Mouse (Mus musculus) liver, embryonic 12.5 days (tissue): ENCODE results near the gene Hs2st1. TPM values are rescaled to one million over a fixed set of nuclear protein-coding genes. Genes with fewer than 3 reads are reported as not detected.

Source experiments
- ATAC-seq: fragments of 200-750 bp; cut with Nextera tagmentation; 2 replicates; pipeline ENCODE4 v1.8.0; 2017; ENCODE audit warnings: moderate number of reproducible peaks, mild to moderate bottlenecking, moderate library complexity
- H3K27ac ChIP-seq: fragments of 300-500 bp; sonication (generic); 2 replicates; pipeline ENCODE4 v1.5.1; 2016; ENCODE audit warnings: mild to moderate bottlenecking
- H3K27me3 ChIP-seq: fragments of 300-500 bp; sonication (generic); replicated peaks from 2 replicates; pipeline ENCODE4 v1.6.1; 2016; ENCODE audit warnings: mild to moderate bottlenecking, moderate library complexity
- H3K36me3 ChIP-seq: fragments of 300-500 bp; sonication (generic); 2 replicates; pipeline ENCODE4 v1.6.1; 2016; ENCODE audit warnings: mild to moderate bottlenecking, moderate library complexity
- H3K4me1 ChIP-seq: fragments of 300-500 bp; sonication (generic); 2 replicates; pipeline ENCODE4 v1.6.1; 2016
- H3K4me2 ChIP-seq: fragments of 300-500 bp; sonication (generic); 2 replicates; pipeline ENCODE4 v1.6.1; 2016; ENCODE audit warnings: mild to moderate bottlenecking, moderate library complexity
- H3K4me3 ChIP-seq: fragments of 300-500 bp; sonication (generic); 2 replicates; pipeline ENCODE4 v1.5.1; 2016; ENCODE audit warnings: mild to moderate bottlenecking, moderate library complexity
- H3K9ac ChIP-seq: fragments of 300-500 bp; sonication (generic); 2 replicates; pipeline ENCODE4 v1.6.1; 2016; ENCODE audit warnings: mild to moderate bottlenecking, moderate library complexity
- H3K9me3 ChIP-seq: fragments of 300-500 bp; sonication (generic); replicated peaks from 2 replicates; pipeline ENCODE4 v1.6.1; 2016; ENCODE audit warnings: mild to moderate bottlenecking, moderate library complexity
- WGBS: fragments of 180-500 bp; shearing (Covaris S2); methylation state at CpG from one replicate; pipeline ENCODE4 v1.1.7; 2016; ENCODE audit not compliant: insufficient replicate concordance; 5-methylcytosine and 5-hydroxymethylcytosine counted together
- polyA plus RNA-seq: library from polyadenylated mRNA; unstranded; fragments of >200 nt; fragmentation: Nextera tagmentation; extraction: Ambion mirVana; gene quantifications from 2 replicates; pipeline ENCODE4 v1.2.1, GENCODE M21; 2016

The Hs2st1 gene
- 6.0 and 6.3 TPM in 2 replicates for polyA plus RNA-seq

GRCm38 (mm10) chr3:144570047-144570815 lies at the start of gene Hs2st1, which contains the start of gene Selenof:
Gene Hs2st1, minus strand, starts transcription at chr3:144570181.
Gene Selenof, plus strand, starts transcription at chr3:144570304.
- peak within 1 kb of the TSS; percentile 88 for H3K4me3 ChIP-seq
- 2% methylated on average over 67 of the region's 69 CpGs for WGBS
- no peaks in the 10 kb centered on the region for H3K9me3 ChIP-seq
- no peaks in the 10 kb centered on the region for H3K27me3 ChIP-seq
- peak within 1 kb of the TSS; percentile 85 for H3K27ac ChIP-seq
- peak within 1 kb of the TSS; percentile 100 for H3K4me2 ChIP-seq
- H3K4me1 ChIP-seq: peaks cover 53% of the 10 kb centered on the region
- peak; percentile 97 for ATAC-seq
- H3K36me3 ChIP-seq: peaks cover 33% of the 10 kb centered on the region
- peak within 1 kb of the TSS; percentile 95 for H3K9ac ChIP-seq

- Histone ChIP-seq H3K4me3 (no peak overlapping the region), H3K4me2 (no peak overlapping the region), H3K9me3 (peaks cover 10% of the 10 kb centered on the region), H3K9ac (no peak overlapping the region), H3K27ac (no peak overlapping the region; the same call in 1 of the 2 replicates), H3K36me3 (no peaks in the 10 kb centered on the region), H3K4me1 (peaks cover 17% of the 10 kb centered on the region), H3K27me3 (no peaks in the 10 kb centered on the region)
- 75% methylated on average over 10 of the region's 10 CpGs for WGBS
- ATAC-seq: no peak
Measured at GRCm38 (mm10) chr3:144617633-144618180, 47.7 kb upstream of the Hs2st1 start.

GRCm38 (mm10) chr3:144616654-144617425 lies 46.9 kb upstream of the Hs2st1 start:
- H3K4me1 ChIP-seq: peaks cover 26% of the 10 kb centered on the region
- 69% methylated on average over 8 of the region's 8 CpGs for WGBS
- H3K36me3 ChIP-seq: no peaks in the 10 kb centered on the region
- no peak overlapping the region for H3K4me3 ChIP-seq
- H3K4me2 ChIP-seq: no peak overlapping the region
- peaks cover 6% of the 10 kb centered on the region; the same call in 1 of the 2 replicates for H3K9me3 ChIP-seq
- no peak overlapping the region for H3K9ac ChIP-seq
- peak; percentile 72 for ATAC-seq
- no peaks in the 10 kb centered on the region for H3K27me3 ChIP-seq
- no peak overlapping the region for H3K27ac ChIP-seq

- no peak overlapping the region for H3K9ac ChIP-seq
- H3K36me3 ChIP-seq: no peaks in the 10 kb centered on the region
- H3K27ac ChIP-seq: no peak overlapping the region
- peaks cover 40% of the 10 kb centered on the region for H3K4me1 ChIP-seq
- H3K27me3 ChIP-seq: no peaks in the 10 kb centered on the region
- no peak overlapping the region for H3K4me3 ChIP-seq
- H3K9me3 ChIP-seq: peaks cover 6% of the 10 kb centered on the region; the same call in 1 of the 2 replicates
- WGBS: 83% methylated on average over 9 of the region's 9 CpGs
- no peak overlapping the region for H3K4me2 ChIP-seq
- ATAC-seq: no peak
Measured at GRCm38 (mm10) chr3:144615459-144615858, 45.5 kb upstream of the Hs2st1 start.

DNA sequence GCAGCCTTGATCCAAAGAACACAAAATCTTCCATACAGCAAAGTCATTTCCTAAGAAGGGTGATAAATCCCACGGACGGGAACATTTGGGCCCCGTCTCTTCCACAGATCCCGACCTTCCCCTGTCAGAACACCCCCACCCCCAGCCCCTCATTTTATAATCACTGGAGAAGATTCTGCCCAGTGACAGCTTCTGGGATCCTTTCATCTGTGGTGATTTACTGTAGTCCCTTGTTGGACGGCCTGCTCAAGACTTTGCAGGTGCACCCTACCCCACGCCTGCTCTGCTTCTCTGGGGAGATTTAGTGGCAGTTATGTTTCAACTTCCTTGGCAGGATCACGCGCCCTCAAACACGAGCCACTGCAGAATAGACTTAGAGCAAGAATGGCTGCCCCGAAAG lies 44.7 kb upstream of the Hs2st1 start:
- H3K4me2 ChIP-seq: no peak overlapping the region
- peaks cover 46% of the 10 kb centered on the region for H3K4me1 ChIP-seq
- peaks cover 6% of the 10 kb centered on the region; the same call in 1 of the 2 replicates for H3K9me3 ChIP-seq
- no peaks in the 10 kb centered on the region for H3K36me3 ChIP-seq
- H3K4me3 ChIP-seq: no peak overlapping the region
- 79% methylated on average over 10 of the region's 10 CpGs for WGBS
- H3K27ac ChIP-seq: no peak overlapping the region
- no peak overlapping the region for H3K9ac ChIP-seq
- ATAC-seq: no peak
- H3K27me3 ChIP-seq: no peaks in the 10 kb centered on the region

GRCm38 (mm10) chr3:144614277-144614676 lies 44.3 kb upstream of the Hs2st1 start:
- no peak overlapping the region for H3K4me2 ChIP-seq
- 79% methylated on average over 6 of the region's 6 CpGs for WGBS
- H3K36me3 ChIP-seq: no peaks in the 10 kb centered on the region
- peaks cover 51% of the 10 kb centered on the region for H3K4me1 ChIP-seq
- ATAC-seq: no peak
- peaks cover 6% of the 10 kb centered on the region; the same call in 1 of the 2 replicates for H3K9me3 ChIP-seq
- H3K4me3 ChIP-seq: no peak overlapping the region
- no peak overlapping the region for H3K27ac ChIP-seq
- H3K9ac ChIP-seq: no peak overlapping the region
- H3K27me3 ChIP-seq: no peaks in the 10 kb centered on the region

- Histone ChIP-seq H3K27me3 (no peaks in the 10 kb centered on the region), H3K4me1 (peaks cover 64% of the 10 kb centered on the region), H3K9ac (peak overlapping the region; percentile 9; the same call in 1 of the 2 replicates), H3K27ac (peak overlapping the region; percentile 49), H3K4me2 (peak overlapping the region; percentile 20), H3K9me3 (no peaks in the 10 kb centered on the region), H3K4me3 (no peak overlapping the region), H3K36me3 (no peaks in the 10 kb centered on the region)
- ATAC-seq: peak; percentile 67
- WGBS: 44% methylated on average over 6 of the region's 6 CpGs
Measured at GRCm38 (mm10) chr3:144612382-144612781, 42.4 kb upstream of the Hs2st1 start.

- ATAC-seq: peak; percentile 47
- Histone ChIP-seq H3K9ac (peak overlapping the region; percentile 9; the same call in 1 of the 2 replicates), H3K27me3 (no peaks in the 10 kb centered on the region), H3K27ac (peak overlapping the region; percentile 49), H3K4me3 (no peak overlapping the region), H3K36me3 (no peaks in the 10 kb centered on the region), H3K9me3 (no peaks in the 10 kb centered on the region), H3K4me1 (peaks cover 59% of the 10 kb centered on the region), H3K4me2 (peak overlapping the region; percentile 20)
- 65% methylated on average over 8 of the region's 8 CpGs for WGBS
Measured at GRCm38 (mm10) chr3:144611626-144612271, 41.8 kb upstream of the Hs2st1 start.

DNA sequence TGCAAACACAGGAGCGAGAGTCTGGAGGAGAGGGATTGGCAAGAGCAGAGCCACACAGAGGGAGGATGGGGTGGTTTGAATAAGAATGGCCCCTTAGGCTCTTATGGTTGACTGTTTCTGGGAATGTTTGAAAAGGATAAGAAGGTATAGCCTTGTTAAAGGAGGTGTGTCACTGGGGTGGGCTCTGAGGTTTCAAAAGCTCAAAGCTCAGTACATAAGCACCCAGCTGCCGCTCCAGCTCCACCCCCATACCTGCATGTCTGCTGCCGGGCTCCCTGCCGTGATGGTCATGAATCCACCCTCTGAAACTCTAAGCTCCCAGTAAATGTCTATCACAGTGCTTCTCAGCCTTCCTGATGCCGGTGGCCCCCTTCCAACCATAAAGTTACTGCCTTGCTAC lies 40.8 kb upstream of the Hs2st1 start:
- 67% methylated on average over 5 of the region's 5 CpGs for WGBS
- no peak overlapping the region for H3K9ac ChIP-seq

DNA sequence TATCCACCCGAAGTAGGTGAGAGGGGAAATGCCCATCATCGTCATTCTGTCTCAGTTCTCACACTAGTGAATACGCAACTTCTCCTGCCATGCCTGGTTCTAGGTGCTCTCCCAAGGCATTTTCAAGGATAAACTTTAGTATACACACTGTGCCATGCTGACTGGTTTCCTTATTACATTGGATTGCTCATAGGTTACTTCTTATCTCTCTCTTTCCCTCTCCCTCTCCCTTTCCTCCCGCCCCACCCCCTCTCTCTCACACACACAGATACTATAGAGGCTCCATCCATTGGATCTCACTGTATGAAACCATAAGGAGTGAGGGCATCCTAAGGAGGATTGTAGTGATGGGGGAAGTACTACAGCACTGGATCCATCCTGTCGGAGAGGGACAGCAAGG lies 38.1 kb upstream of the Hs2st1 start:
- ATAC-seq: peak; percentile 14; the same call in 1 of the 2 replicates
- Histone ChIP-seq H3K27me3 (no peaks in the 10 kb centered on the region), H3K4me3 (no peak overlapping the region), H3K36me3 (no peaks in the 10 kb centered on the region), H3K4me1 (peaks cover 52% of the 10 kb centered on the region), H3K9ac (no peak overlapping the region), H3K27ac (no peak overlapping the region), H3K4me2 (no peak overlapping the region), H3K9me3 (no peaks in the 10 kb centered on the region)
- WGBS: 71% methylated on average over 5 of the region's 5 CpGs

More for the DNA sequence above, 40.8 kb upstream of the Hs2st1 start:
- Histone ChIP-seq H3K36me3 (no peaks in the 10 kb centered on the region), H3K4me1 (peaks cover 56% of the 10 kb centered on the region), H3K27me3 (no peaks in the 10 kb centered on the region), H3K27ac (no peak overlapping the region), H3K4me3 (no peak overlapping the region), H3K9me3 (no peaks in the 10 kb centered on the region), H3K4me2 (no peak overlapping the region)
- ATAC-seq: no peak

DNA sequence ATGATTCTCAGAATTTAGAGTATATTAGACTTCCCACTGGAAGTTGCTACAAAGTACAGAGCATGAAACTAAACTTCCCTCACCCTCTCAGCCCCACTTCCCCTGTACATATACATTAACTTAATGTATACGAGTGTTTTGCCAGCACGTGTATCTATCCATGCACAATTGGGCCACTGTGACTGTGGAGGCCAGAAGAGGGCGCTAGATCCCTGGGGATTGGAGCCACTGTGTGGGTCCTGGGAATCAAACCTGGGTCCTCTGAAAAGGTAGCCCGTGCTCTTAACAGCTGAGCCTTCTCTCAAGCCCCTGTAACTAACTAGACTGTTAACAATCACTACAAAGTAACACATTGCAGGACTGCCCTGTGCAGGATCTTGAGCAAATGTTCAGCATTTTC lies 36.5 kb upstream of the Hs2st1 start:
- no peaks in the 10 kb centered on the region for H3K27me3 ChIP-seq
- H3K4me3 ChIP-seq: no peak overlapping the region
- H3K27ac ChIP-seq: no peak overlapping the region
- ATAC-seq: no peak
- H3K4me1 ChIP-seq: peaks cover 35% of the 10 kb centered on the region
- no peaks in the 10 kb centered on the region for H3K36me3 ChIP-seq
- 57% methylated on average over 4 of the region's 4 CpGs for WGBS
- no peak overlapping the region for H3K4me2 ChIP-seq
- H3K9me3 ChIP-seq: no peaks in the 10 kb centered on the region
- no peak overlapping the region for H3K9ac ChIP-seq
